8 mouse cellular contexts compared by ENCODE assay signal in genomic region chr14:31664903-31665565, GRCm38 (mm10). TPM values are rescaled to one million over a fixed set of nuclear protein-coding genes. Genes with fewer than 3 reads are reported as not detected.
A peak's percentile ranks its signal among the peaks of the same experiment; 100 is the strongest.
DNase-seq lines count a peak whose midpoint lies in the region; ATAC-seq and TF ChIP-seq lines count a peak whose summit lies in the region.
"Had no signal": no experiment of that assay in that cellular context is flagged by ENCODE, and none has a peak within 500 bp of the region (broad histone marks: within the 10 kb centered on the region; RNA-seq: fewer than 3 reads in every experiment).

No protein-coding gene starts in this region.

- TF ChIP-seq POLR2A in limb, embryonic 14.5 days (IDR thresholded peaks at IDR 0.05; ENCODE audit: borderline replicate concordance, extremely low read depth, insufficient read depth, insufficient read length), result no peak

- 56% methylated on average over 12 of the region's 12 CpGs for WGBS in embryonic facial prominence, embryonic 15.5 days
- whole genome bisulfite sequencing in limb, embryonic 14.5 days, result 58% methylated on average over 12 of the region's 12 CpGs

- DNase-seq in spleen, adult 18-20 months, result peak; percentile 55 to 58
- no peak for DNase-seq in spleen, adult 12 weeks (ENCODE audit: low spot score)
- no peak for DNase-seq in limb, embryonic 14.5 days (ENCODE audit: low spot score)
- peak; percentile 49 for DNase-seq in thymus, postnatal 25 days
- DNase-seq in retina, postnatal 1 day, result no peak
- no peak for DNase-seq in urinary bladder, adult 18-20 months (ENCODE audit: low spot score in 2 of 2)

- no peak overlapping the region for H3K9ac ChIP-seq in embryonic facial prominence, embryonic 15.5 days
- no peak overlapping the region for H3K9ac ChIP-seq in limb, embryonic 14.5 days (ENCODE audit: low read depth, low read length, severe bottlenecking)

- peaks cover 5% of the 10 kb centered on the region; the same call in 1 of the 2 replicates for H3K36me3 ChIP-seq in embryonic facial prominence, embryonic 15.5 days
- H3K36me3 ChIP-seq in limb, embryonic 14.5 days (ENCODE audit: control insufficient read depth, insufficient read depth, low read length), result peaks cover 14% of the 10 kb centered on the region

- peaks cover 85% of the 10 kb centered on the region for H3K4me1 ChIP-seq in embryonic facial prominence, embryonic 15.5 days
- peaks cover 70% of the 10 kb centered on the region for H3K4me1 ChIP-seq in limb, embryonic 14.5 days (ENCODE audit: control insufficient read depth, insufficient read depth, low read length)

- peak overlapping the region; percentile 99 for H3K27ac ChIP-seq in embryonic facial prominence, embryonic 15.5 days (replicated peaks)
- H3K27ac ChIP-seq in limb, embryonic 14.5 days (replicated peaks; ENCODE audit: low read depth, low read length), result peak overlapping the region; percentile 99; the same call in 1 of the 2 replicates

- H3K4me2 ChIP-seq in embryonic facial prominence, embryonic 15.5 days (replicated peaks), result no peak overlapping the region
- H3K4me2 ChIP-seq in limb, embryonic 14.5 days (replicated peaks; ENCODE audit: low read depth, low read length, severe bottlenecking), result no peak overlapping the region

- H3K4me3 ChIP-seq in embryonic facial prominence, embryonic 15.5 days (replicated peaks), result no peak overlapping the region
- no peak overlapping the region for H3K4me3 ChIP-seq in limb, embryonic 14.5 days (replicated peaks; ENCODE audit: low read length)

- H3K27me3 ChIP-seq in embryonic facial prominence, embryonic 15.5 days, result no peaks in the 10 kb centered on the region
- H3K27me3 ChIP-seq in limb, embryonic 14.5 days (ENCODE audit: control insufficient read depth, insufficient read depth, low read length), result no peaks in the 10 kb centered on the region

- no peak for ATAC-seq in embryonic facial prominence, embryonic 15.5 days (ENCODE audit: insufficient number of reproducible peaks, low FRiP score, low TSS enrichment, low read depth)
- ATAC-seq in limb, embryonic 14.5 days (ENCODE audit: low FRiP score, low read depth), result no peak

- no peaks in the 10 kb centered on the region for H3K9me3 ChIP-seq in embryonic facial prominence, embryonic 15.5 days (replicated peaks)
- no peaks in the 10 kb centered on the region for H3K9me3 ChIP-seq in limb, embryonic 14.5 days (ENCODE audit: control insufficient read depth, low read length)

RNA-seq across cellular contexts. Expression of gene Hacl1, which starts 23.9 kb away (rescaled TPM):
- polyA plus RNA-seq in embryonic facial prominence, embryonic 15.5 days (2015; fragmentation: Nextera tagmentation; extraction: Ambion mirVana), result 11.5 and 13.3 TPM in 2 replicates
- 14.7 and 18.2 TPM in 2 replicates for polyA plus RNA-seq in limb, embryonic 14.5 days (2012; rRNA removed)
- polyA plus RNA-seq in limb, embryonic 14.5 days (2014; fragmentation: Nextera tagmentation; extraction: Ambion mirVana), result 16.5 and 16.6 TPM in 2 replicates

RNA-seq across cellular contexts. Expression of gene Btd, which starts 24.2 kb away (rescaled TPM):
- polyA plus RNA-seq in embryonic facial prominence, embryonic 15.5 days (2015; fragmentation: Nextera tagmentation; extraction: Ambion mirVana), result 33.5 and 33.7 TPM in 2 replicates
- 52.0 and 70.2 TPM in 2 replicates for polyA plus RNA-seq in limb, embryonic 14.5 days (2012; rRNA removed)
- polyA plus RNA-seq in limb, embryonic 14.5 days (2014; fragmentation: Nextera tagmentation; extraction: Ambion mirVana), result 34.7 and 35.8 TPM in 2 replicates

RNA-seq across cellular contexts. Expression of gene Gm49387, which starts 24.4 kb away (rescaled TPM):
- 2.5 and 3.8 TPM in 2 replicates for polyA plus RNA-seq in embryonic facial prominence, embryonic 15.5 days (2015; fragmentation: Nextera tagmentation; extraction: Ambion mirVana)
- polyA plus RNA-seq in limb, embryonic 14.5 days (2012; rRNA removed), result not detected in 2 replicates
- polyA plus RNA-seq in limb, embryonic 14.5 days (2014; fragmentation: Nextera tagmentation; extraction: Ambion mirVana), result 3.0 TPM in 1 of 2 replicates, not detected in the other
- polyA plus RNA-seq: large intestine, adult 2 months had no signal

Comparison
In these comparisons a context has a peak if more than half of its experiments do, and no peak if none do; other contexts are left out.
1. DNase-seq: peak in spleen, adult 18-20 months (2 of 2) and thymus, postnatal 25 days (single experiment); none in spleen, adult 12 weeks (single experiment), limb, embryonic 14.5 days (single experiment), retina, postnatal 1 day (single experiment) and urinary bladder, adult 18-20 months (0 of 2).